Comparison of ENCODE assay signal across 9 mouse cellular contexts in the genomic region with DNA sequence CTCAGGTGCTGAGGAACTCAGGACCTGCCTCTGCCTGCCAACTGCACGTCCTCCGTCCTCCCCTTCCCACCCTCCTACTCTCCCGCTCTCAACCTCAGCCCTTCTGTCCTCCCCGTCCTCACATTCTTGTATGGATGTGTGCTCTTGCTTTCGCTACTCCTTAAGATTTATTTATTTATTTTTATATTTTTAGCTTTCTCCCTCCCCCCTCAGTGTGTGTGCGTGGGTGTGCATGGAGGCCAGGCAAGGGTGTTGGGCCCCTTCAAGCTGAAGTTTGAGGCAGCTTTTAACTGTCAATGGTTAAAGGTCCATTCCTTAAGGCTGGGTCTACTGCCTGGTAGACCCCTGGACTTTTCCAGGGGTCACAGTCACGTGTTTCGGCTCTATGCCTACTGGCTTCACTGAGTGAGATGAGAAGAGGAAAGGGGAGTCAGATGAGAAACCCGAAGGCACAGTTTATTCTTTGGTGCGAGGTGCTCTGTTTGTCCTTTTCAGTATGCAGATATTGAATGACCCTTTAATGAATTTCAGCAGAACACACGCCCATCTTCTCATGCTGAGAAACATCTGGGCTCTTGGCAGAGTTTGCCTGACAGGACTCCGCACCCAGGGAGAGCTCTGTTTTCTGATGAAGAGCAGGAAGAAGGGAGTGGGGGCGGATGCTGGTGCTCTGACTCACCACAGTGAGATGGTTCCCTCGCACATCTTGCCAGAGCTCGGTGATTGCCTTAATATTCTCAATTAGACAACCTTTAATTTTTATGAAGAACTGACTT.
DNase-seq lines count a peak whose midpoint lies in the region; ATAC-seq and TF ChIP-seq lines count a peak whose summit lies in the region.
"Had no signal": no experiment of that assay in that cellular context is flagged by ENCODE, and none has a peak within 500 bp of the region (broad histone marks: within the 10 kb centered on the region; RNA-seq: fewer than 3 reads in every experiment).

No protein-coding gene starts in this region.

- H3K4me1 ChIP-seq in intestine, embryonic 14.5 days (replicated peaks; ENCODE audit: control insufficient read depth, insufficient read depth, low read length): peaks cover 5% of the 10 kb centered on the region
- peaks cover 13% of the 10 kb centered on the region for H3K4me1 ChIP-seq in olfactory bulb, adult 2 months (ENCODE audit: control insufficient read depth, insufficient read depth, low read length)
- H3K4me1 ChIP-seq in forebrain, embryonic 14.5 days (ENCODE audit: control insufficient read depth, insufficient read depth, low read length): no peaks in the 10 kb centered on the region

- no peak for TF ChIP-seq CTCF in olfactory bulb, adult 2 months (IDR thresholded peaks at IDR 0.05; ENCODE audit: insufficient read depth, low read depth, low read length)

- H3K4me2 ChIP-seq in intestine, embryonic 14.5 days (ENCODE audit: low read length): 0 out of 2 replicates have a peak overlapping the region, but pooled peaks have one; percentile 3
- H3K4me2 ChIP-seq in forebrain, embryonic 14.5 days (ENCODE audit: low read length): no peak overlapping the region

- ATAC-seq in intestine, embryonic 14.5 days (replicated peaks; ENCODE audit: low FRiP score, low TSS enrichment, low read depth): no peak
- no peak for ATAC-seq in megakaryocyte-erythroid progenitor cell, adult 5-6 weeks (replicated peaks; ENCODE audit: low FRiP score, low TSS enrichment, poor library complexity, severe bottlenecking)
- no peak for ATAC-seq in forebrain, embryonic 14.5 days

- H3K4me3 ChIP-seq in intestine, embryonic 14.5 days (ENCODE audit: low read depth, low read length): no peak overlapping the region
- peak overlapping the region; percentile 22; the same call in 1 of the 2 replicates for H3K4me3 ChIP-seq in olfactory bulb, adult 2 months (ENCODE audit: insufficient read depth, low read depth, low read length)
- no peak overlapping the region for H3K4me3 ChIP-seq in forebrain, embryonic 14.5 days (ENCODE audit: low read depth, low read length)

- TF ChIP-seq POLR2A in olfactory bulb, adult 2 months (IDR thresholded peaks at IDR 0.05; ENCODE audit: insufficient read depth, low read depth, low read length): no peak

- H3K27ac ChIP-seq in intestine, embryonic 14.5 days (ENCODE audit: low read depth): no peak overlapping the region
- peak overlapping the region; percentile 64; the same call in 1 of the 2 replicates for H3K27ac ChIP-seq in olfactory bulb, adult 2 months (ENCODE audit: insufficient read depth, low read depth, low read length)
- H3K27ac ChIP-seq in forebrain, embryonic 14.5 days (ENCODE audit: low read depth, low read length): no peak overlapping the region

- peak; percentile 44 to 61 for DNase-seq in layer of hippocampus, adult 18-20 months (ENCODE audit: low spot score in 2 of 2)
- DNase-seq in layer of hippocampus, postnatal 25 days (ENCODE audit: extremely low spot score in 1 of 2, low spot score in 1 of 2): no peak
- DNase-seq in gastrocnemius, adult 8-10 months (ENCODE audit: low spot score in 2 of 2): peak; percentile 32 to 50
- no peak for DNase-seq in intestine, embryonic 14.5 days (ENCODE audit: low spot score)
- no peak for DNase-seq in forebrain, embryonic 14.5 days (ENCODE audit: low spot score)
- DNase-seq in Muller cell, postnatal 12 days (ENCODE audit: inconsistent ontology term): no peak

- H3K36me3 ChIP-seq in intestine, embryonic 14.5 days (ENCODE audit: control insufficient read depth, insufficient read depth, low read length): no peaks in the 10 kb centered on the region
- H3K36me3 ChIP-seq in forebrain, embryonic 14.5 days (ENCODE audit: control insufficient read depth, insufficient read depth, low read length): no peaks in the 10 kb centered on the region
- H3K36me3 ChIP-seq: G1E had no signal

- WGBS in intestine, embryonic 14.5 days: 56% methylated on average over 15 of the region's 15 CpGs
- whole genome bisulfite sequencing in olfactory bulb, adult 2 months: 34% methylated on average over 15 of the region's 15 CpGs
- WGBS in forebrain, embryonic 14.5 days: 81% methylated on average over 15 of the region's 15 CpGs

- no peaks in the 10 kb centered on the region for H3K9me3 ChIP-seq in intestine, embryonic 14.5 days (ENCODE audit: control insufficient read depth, low read length)
- H3K9me3 ChIP-seq in forebrain, embryonic 14.5 days (replicated peaks; ENCODE audit: control insufficient read depth, low read length): no peaks in the 10 kb centered on the region

- no peak overlapping the region for H3K9ac ChIP-seq in intestine, embryonic 14.5 days (ENCODE audit: low read length)
- no peak overlapping the region for H3K9ac ChIP-seq in forebrain, embryonic 14.5 days (ENCODE audit: low read length)

- no peaks in the 10 kb centered on the region for H3K27me3 ChIP-seq in intestine, embryonic 14.5 days (replicated peaks; ENCODE audit: control insufficient read depth, insufficient read depth, low read length)
- H3K27me3 ChIP-seq in forebrain, embryonic 14.5 days (replicated peaks; ENCODE audit: control insufficient read depth, insufficient read depth, low read length): no peaks in the 10 kb centered on the region

Comparison
In these comparisons a context has a peak if more than half of its experiments do, and no peak if none do; other contexts are left out.
1. DNase-seq: peak in layer of hippocampus, adult 18-20 months (2 of 2) and gastrocnemius, adult 8-10 months (2 of 2); none in layer of hippocampus, postnatal 25 days (0 of 2), intestine, embryonic 14.5 days (single experiment), forebrain, embryonic 14.5 days (single experiment) and Muller cell, postnatal 12 days (single experiment).